Comparison of ENCODE assay signal across 8 mouse cellular contexts in the genomic region with DNA sequence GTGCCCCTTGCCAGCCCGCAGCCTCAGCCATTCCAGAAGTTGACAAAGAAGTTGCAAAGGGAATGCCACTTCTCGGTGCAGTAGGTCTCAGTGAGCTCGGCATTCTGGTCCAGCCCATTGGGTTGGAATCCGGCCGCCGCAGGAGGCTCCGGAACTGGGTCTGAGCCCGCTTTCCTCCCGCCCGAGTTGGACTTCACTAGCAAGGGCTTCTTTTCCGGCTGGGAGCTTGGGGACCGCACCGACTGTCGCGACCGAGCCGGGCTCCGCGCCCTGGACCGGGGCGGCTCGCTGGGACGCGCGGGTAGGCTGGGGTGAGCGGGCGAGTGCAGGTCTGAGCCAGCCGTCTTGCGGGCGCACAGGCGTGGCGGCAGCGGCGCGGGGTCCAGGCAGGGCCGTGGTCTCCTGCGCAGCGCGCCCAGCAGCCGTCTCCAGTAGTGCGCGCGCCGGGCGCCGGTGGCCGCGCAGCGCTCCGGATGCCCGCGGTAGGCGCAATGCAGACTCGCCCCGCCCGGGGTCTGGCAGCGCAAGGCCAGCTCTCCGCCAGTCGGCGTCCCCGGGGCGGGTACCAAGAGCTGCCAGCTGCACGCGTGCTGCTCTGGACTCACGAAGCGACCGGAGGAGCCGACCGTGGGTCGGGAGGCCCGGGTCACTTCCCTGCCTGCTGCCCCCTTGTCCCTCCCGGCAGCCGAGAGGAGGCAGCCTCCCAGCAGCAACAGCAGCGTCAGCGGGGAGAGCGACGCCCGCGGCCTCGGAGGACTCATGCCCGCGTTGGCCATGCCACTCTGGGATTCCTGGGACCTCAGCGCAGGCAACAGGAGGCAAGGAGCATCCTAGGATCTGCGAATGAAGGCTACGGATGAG. TPM values are rescaled to one million over a fixed set of nuclear protein-coding genes. Genes with fewer than 3 reads are reported as not detected.
DNase-seq lines count a peak whose midpoint lies in the region; ATAC-seq lines count a peak whose summit lies in the region.

No protein-coding gene starts in this region.

- no peaks in the 10 kb centered on the region for H3K9me3 ChIP-seq in forebrain, embryonic 11.5 days (ENCODE audit: control insufficient read depth, low read length)
- no peaks in the 10 kb centered on the region for H3K9me3 ChIP-seq in heart, embryonic 16.5 days (replicated peaks; ENCODE audit: control insufficient read depth, low read length)
- no peaks in the 10 kb centered on the region for H3K9me3 ChIP-seq in neural tube, embryonic 15.5 days (replicated peaks)

- under 1% methylated on average over 76 of the region's 85 CpGs for WGBS in forebrain, embryonic 11.5 days
- WGBS in heart, embryonic 16.5 days, result under 1% methylated on average over 85 of the region's 85 CpGs
- under 1% methylated on average over 85 of the region's 85 CpGs for WGBS in neural tube, embryonic 15.5 days

- H3K4me2 ChIP-seq in forebrain, embryonic 11.5 days (ENCODE audit: low read depth, low read length, severe bottlenecking), result peak overlapping the region; percentile 73
- peak overlapping the region; percentile 92 for H3K4me2 ChIP-seq in heart, embryonic 16.5 days (ENCODE audit: low read depth, low read length)
- H3K4me2 ChIP-seq in neural tube, embryonic 15.5 days, result peak overlapping the region; percentile 72

- H3K27me3 ChIP-seq in forebrain, embryonic 11.5 days (ENCODE audit: control insufficient read depth, insufficient read depth, low read length), result no peaks in the 10 kb centered on the region
- no peaks in the 10 kb centered on the region for H3K27me3 ChIP-seq in heart, embryonic 16.5 days (ENCODE audit: control insufficient read depth, insufficient read depth, low read length)
- H3K27me3 ChIP-seq in neural tube, embryonic 15.5 days (replicated peaks), result no peaks in the 10 kb centered on the region

- H3K4me1 ChIP-seq in forebrain, embryonic 11.5 days (replicated peaks; ENCODE audit: control insufficient read depth, insufficient read depth, low read length), result no peaks in the 10 kb centered on the region; the same call in 1 of the 2 replicates
- peaks cover 5% of the 10 kb centered on the region for H3K4me1 ChIP-seq in heart, embryonic 16.5 days (ENCODE audit: control insufficient read depth, insufficient read depth, low read length)
- H3K4me1 ChIP-seq in neural tube, embryonic 15.5 days, result peaks cover 15% of the 10 kb centered on the region

- peak overlapping the region; percentile 86 for H3K27ac ChIP-seq in forebrain, embryonic 11.5 days (ENCODE audit: low read depth, low read length)
- H3K27ac ChIP-seq in heart, embryonic 16.5 days (ENCODE audit: low read length), result peak overlapping the region; percentile 94
- peak overlapping the region; percentile 90 for H3K27ac ChIP-seq in neural tube, embryonic 15.5 days (replicated peaks)

- H3K9ac ChIP-seq in forebrain, embryonic 11.5 days (ENCODE audit: low read length), result peak overlapping the region; percentile 86
- peak overlapping the region; percentile 96 for H3K9ac ChIP-seq in heart, embryonic 16.5 days (ENCODE audit: low read length)
- peak overlapping the region; percentile 81 for H3K9ac ChIP-seq in neural tube, embryonic 15.5 days (replicated peaks)

- peak; percentile 63 for DNase-seq in brain, embryonic 18.5 days (ENCODE audit: low read depth, low spot score)
- peak; percentile 92 for DNase-seq in forebrain, embryonic 11.5 days (ENCODE audit: low spot score)
- peak; percentile 82 to 87 for DNase-seq in kidney, postnatal 36 days
- peak; percentile 84 to 85 for DNase-seq in lung, adult 18-20 months
- DNase-seq in testis, postnatal 10 days (ENCODE audit: low spot score), result peak; percentile 83

- peak; percentile 74 for ATAC-seq in CD4-positive, CD25-positive, alpha-beta regulatory T cell, adult 4 months
- peak; percentile 89 for ATAC-seq in forebrain, embryonic 11.5 days (replicated peaks; ENCODE audit: low FRiP score)
- ATAC-seq in heart, embryonic 16.5 days (replicated peaks; ENCODE audit: extremely low read depth, insufficient read depth, low FRiP score), result peak; percentile 87
- ATAC-seq in neural tube, embryonic 15.5 days (ENCODE audit: low FRiP score), result peak; percentile 90

- H3K36me3 ChIP-seq in forebrain, embryonic 11.5 days (ENCODE audit: control insufficient read depth, insufficient read depth, low read length), result no peaks in the 10 kb centered on the region
- H3K36me3 ChIP-seq in heart, embryonic 16.5 days (ENCODE audit: control insufficient read depth, insufficient read depth), result no peaks in the 10 kb centered on the region
- no peaks in the 10 kb centered on the region for H3K36me3 ChIP-seq in neural tube, embryonic 15.5 days

- peak overlapping the region; percentile 86 for H3K4me3 ChIP-seq in forebrain, embryonic 11.5 days (ENCODE audit: low read depth, low read length)
- peak overlapping the region; percentile 98 for H3K4me3 ChIP-seq in heart, embryonic 16.5 days (ENCODE audit: low read length)
- peak overlapping the region; percentile 81 for H3K4me3 ChIP-seq in neural tube, embryonic 15.5 days (replicated peaks)

RNA-seq across cellular contexts. Expression of gene Fgfbp3, which starts 0.7 kb away (rescaled TPM):
- polyA plus RNA-seq in CD4-positive, CD25-positive, alpha-beta regulatory T cell, adult 4 months (2017; shearing (Covaris generic)), result not detected
- 28.6 and 29.3 TPM in 2 replicates for polyA plus RNA-seq in forebrain, embryonic 11.5 days (2014; fragmentation: Nextera tagmentation; extraction: Ambion mirVana)
- polyA plus RNA-seq in heart, embryonic 16.5 days (2015; fragmentation: Nextera tagmentation; extraction: Ambion mirVana), result 3.6 and 4.2 TPM in 2 replicates
- 70.8 and 91.9 TPM in 2 replicates for polyA plus RNA-seq in neural tube, embryonic 15.5 days (2015; fragmentation: Nextera tagmentation; extraction: Ambion mirVana)

RNA-seq across cellular contexts. Expression of gene Btaf1, which starts 7.2 kb away (rescaled TPM):
- polyA plus RNA-seq in CD4-positive, CD25-positive, alpha-beta regulatory T cell, adult 4 months (2017; shearing (Covaris generic)), result 10 to 100 TPM in 1 of 2 experiments, 1 to 10 TPM in 1; 8.3 to 11.4 TPM
- polyA plus RNA-seq in forebrain, embryonic 11.5 days (2014; fragmentation: Nextera tagmentation; extraction: Ambion mirVana), result 23.3 and 23.8 TPM in 2 replicates
- polyA plus RNA-seq in heart, embryonic 16.5 days (2015; fragmentation: Nextera tagmentation; extraction: Ambion mirVana), result 6.9 and 7.2 TPM in 2 replicates
- polyA plus RNA-seq in neural tube, embryonic 15.5 days (2015; fragmentation: Nextera tagmentation; extraction: Ambion mirVana), result 7.6 and 8.1 TPM in 2 replicates

Comparison
In these comparisons a context has a peak if more than half of its experiments do, and no peak if none do; other contexts are left out.
1. Peak in every context shown above with its lines: DNase-seq, ATAC-seq, H3K4me3 ChIP-seq and H3K27ac ChIP-seq.